Mouse (Mus musculus) erythroblast, adult 5-6 weeks (primary cell): ENCODE data around the gene Marveld2. TPM values are rescaled to one million over a fixed set of nuclear protein-coding genes. Genes with fewer than 3 reads are reported as not detected.
A peak's percentile ranks its signal among the peaks of the same experiment; 100 is the strongest.

Experiments used
- ATAC-seq: replicated peaks from 2 replicates; pipeline ENCODE4 v1.8.0; 2016; ENCODE audit warnings: moderate number of reproducible peaks, mild to moderate bottlenecking, moderate TSS enrichment, inconsistent platforms; ENCODE audit not compliant: poor library complexity, low FRiP score, severe bottlenecking
- total RNA-seq, 2 experiments: library from RNA; stranded (forward) in 1 of 2; stranded (reverse) in 1 of 2; fragments of 150-400 nt in 1 of 2; fragments of 200-764, 138-1000 nt in 1 of 2; gene quantifications; 2 replicates each; pipeline versions ENCODE4 v1.2.3 to v1.2.4; 2015 to 2017; ENCODE audit warnings: low replicate concordance in 2 of 2

Gene Marveld2
- total RNA-seq (2015; ENCODE audit: low replicate concordance) (0.63 TPM in 1 of 2 replicates, not detected in the other), total RNA-seq (2017; ENCODE audit: low replicate concordance) (0.26 TPM in 1 of 2 replicates, not detected in the other)

DNA sequence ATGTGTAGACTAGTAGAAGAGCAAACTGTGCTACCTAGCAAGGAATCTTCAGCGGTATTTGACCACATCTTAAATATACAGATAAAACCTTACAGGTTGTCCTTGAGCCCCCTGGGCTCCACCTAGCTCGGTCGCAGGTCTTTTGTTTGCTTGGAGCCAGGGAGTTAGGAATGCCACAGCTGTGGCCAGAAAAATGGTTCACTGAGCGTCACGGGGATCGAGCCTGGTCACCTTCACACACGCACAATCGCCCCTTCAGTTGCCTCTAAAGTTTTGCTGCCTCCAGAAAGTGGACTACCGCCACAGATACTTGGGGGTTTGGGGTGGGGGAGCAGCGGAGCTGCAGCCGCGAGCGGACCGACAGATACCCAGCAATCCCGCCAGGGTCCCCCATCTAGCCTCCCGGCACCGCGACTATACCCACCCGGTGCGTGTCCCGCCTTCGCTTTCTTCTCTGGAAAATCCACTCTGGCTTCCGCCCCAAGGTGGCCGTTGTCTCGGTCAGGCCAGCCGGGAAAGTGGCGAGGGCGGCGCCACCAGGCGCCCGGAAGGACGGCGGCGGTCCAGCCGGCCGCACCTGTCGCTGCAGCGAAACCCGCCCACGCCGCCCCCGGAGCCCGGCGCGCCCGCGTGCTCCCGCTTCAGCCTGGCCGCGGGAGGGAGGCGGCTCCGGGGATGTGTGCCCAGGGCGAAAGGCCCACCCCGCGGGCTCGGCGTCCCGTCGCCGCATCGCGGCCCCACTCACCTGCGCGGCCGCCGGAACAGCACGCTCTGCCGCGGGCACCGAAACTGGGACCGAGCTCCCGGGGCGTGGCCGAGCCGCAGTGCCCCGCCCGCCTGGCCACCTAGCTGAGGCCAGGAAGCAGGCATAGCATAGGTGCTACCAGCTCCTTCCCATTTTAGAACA, at the start of gene Marveld2:
Marveld2 (minus strand) TSS at position 791 of the 907 bp plus-strand sequence.
- ATAC-seq = peak; percentile 90

DNA sequence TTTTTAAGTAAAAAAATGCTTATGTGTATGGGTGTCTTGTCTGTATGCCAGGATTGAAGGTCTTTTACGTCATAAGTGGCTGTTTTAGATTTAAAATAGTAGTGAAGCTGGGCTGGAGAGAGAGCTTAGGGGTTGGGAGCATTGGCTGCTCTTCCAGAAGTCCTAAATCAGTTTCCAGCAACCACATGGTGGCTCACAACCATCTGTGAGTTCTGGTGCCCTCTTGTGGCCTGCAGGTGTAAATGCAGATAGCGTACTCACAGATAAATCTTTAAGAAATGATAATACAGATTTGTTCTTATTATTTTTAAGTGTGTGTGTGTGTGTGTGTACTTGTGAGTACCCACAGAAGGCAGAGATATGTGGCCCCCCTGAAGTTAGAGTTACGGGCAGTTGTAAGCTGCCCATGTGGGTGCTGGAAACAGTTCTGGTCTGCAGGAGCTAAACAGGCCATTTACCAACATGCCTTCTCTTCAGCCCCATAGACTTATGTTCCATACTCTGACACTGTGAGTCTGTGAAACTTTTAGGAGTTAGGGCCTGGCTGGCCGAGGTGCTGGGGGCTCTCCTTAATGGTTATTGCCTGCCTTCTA, 43.2 kb upstream of the Marveld2 start:
- peak; percentile 68 for ATAC-seq

DNA sequence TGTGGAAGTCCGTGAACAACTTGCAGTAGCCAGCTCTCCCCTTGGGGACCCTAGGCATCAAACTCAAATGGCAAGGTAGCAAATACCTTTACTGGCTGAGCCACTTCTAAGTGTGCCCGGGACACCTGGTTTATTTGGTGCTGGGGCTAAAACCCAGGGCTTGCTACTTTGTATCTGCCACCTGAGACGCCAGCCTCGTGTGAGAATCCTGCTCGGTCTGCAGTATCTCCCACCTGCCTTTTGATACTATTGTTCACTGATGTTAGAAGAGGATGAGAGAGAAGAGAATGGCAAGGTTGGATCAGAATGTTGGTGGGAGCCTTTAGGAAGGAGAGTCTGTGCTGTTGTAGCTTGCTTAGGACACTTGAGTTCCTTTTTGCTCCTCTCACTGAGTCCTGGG, 41.3 kb upstream of the Marveld2 start:
- no peak for ATAC-seq

DNA sequence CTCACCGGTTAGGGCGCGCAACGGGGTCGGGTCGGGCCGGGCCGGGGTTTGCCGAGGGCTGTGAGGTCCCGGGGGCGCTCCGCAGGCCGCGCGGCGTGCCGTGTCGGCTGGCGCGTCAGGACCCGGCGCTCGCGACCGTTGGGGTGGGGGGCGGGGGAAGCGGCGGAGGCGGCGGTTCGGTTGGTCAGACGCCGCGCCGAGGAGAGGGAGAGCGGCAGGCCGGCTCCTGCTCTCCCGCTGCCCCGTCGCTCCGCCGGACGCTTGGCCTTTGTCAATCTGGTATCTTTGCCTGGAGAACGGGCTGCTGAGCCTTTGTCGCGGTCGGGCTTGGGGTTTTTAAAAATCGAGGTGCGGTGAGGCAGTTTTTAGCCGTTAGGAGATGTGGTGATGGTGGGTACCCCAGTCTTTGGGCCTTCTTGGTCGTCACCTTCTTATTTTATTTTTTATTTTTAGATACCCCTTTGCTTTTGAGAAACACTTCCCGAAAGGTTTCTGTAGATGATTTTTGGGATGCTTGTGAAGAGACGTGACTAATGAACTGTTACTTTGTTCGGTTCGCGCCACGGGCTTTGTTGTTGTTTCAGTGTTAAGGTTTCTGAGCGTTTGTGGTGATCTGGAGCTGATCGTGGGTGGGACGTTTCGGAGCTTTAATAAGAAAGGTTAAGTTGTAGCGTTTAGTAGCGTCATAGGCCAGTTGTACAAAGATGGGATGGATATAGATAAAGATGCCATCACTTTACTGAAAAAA, 34.8 kb upstream of the Marveld2 start, which contains the start of gene Taf9:
Taf9 (plus strand) TSS at position 141 of the 748 bp plus-strand sequence.
- peak; percentile 42 for ATAC-seq

DNA sequence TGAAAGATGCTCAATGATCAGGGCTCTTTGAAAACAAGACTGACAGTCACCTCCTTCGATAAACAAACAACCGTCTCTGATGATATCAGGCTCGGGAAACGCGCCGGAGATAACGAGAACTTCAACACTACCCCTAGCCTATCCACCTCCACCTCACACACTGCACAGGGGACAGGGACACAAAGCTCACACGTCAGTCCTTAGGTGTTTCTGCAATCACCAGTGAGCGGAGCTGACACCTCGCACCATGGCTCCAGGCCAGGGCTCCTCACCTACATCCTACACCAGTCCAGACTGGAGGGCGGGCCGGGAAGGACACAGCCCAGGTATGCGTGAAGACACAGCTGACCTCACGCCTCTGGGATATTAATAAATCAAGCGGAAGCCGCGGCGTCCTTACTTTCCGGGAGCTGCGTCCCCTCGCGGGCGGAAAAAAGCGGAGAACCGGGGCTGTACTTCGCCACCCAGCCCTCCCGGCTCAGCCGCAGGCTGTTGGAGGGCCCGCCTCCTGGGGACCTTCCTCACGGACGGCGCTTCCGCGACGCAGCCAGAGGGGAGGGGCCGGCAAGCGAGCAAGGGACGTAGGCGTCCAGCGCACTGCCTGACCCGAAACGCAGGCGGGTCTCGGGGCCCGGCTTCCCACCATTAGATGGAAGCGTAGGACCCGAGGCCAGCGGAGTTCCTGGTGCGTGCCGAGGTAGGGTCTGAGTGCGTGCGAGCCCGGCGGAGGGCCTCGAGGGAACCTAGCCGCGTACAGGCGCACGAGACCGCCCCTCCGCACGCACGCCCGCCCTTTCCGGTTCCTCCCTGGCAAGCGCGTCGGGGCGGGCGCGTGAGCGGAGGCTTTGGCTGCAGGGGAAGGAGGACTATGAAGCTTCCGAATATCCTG, 34.0 kb upstream of the Marveld2 start, which contains the start of the genes Ak6 and Rad17:
Ak6 (plus strand) TSS at position 430 of the 889 bp plus-strand sequence.
Rad17 (minus strand) TSS at position 502 of the 889 bp plus-strand sequence.
- ATAC-seq = peak; percentile 97

DNA sequence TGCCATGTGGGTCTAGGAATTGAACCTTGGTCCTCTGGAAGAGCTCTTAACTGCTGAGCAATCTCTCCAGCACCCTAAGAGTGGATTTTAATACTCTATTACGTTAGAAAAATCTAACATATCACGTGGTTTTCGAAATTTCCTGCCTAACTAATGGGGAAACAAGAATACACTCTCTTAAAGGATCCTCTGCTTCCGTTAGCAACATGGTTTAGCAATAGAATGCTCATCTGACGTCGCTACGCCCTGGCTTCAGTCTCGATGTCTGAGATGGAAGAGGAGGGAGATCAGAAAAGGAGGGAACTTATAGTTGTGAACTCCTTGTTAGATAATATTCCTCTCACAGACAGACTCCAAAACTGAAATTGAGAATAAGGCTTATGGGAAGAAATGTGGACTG, 31.5 kb upstream of the Marveld2 start:
- no peak for ATAC-seq

DNA sequence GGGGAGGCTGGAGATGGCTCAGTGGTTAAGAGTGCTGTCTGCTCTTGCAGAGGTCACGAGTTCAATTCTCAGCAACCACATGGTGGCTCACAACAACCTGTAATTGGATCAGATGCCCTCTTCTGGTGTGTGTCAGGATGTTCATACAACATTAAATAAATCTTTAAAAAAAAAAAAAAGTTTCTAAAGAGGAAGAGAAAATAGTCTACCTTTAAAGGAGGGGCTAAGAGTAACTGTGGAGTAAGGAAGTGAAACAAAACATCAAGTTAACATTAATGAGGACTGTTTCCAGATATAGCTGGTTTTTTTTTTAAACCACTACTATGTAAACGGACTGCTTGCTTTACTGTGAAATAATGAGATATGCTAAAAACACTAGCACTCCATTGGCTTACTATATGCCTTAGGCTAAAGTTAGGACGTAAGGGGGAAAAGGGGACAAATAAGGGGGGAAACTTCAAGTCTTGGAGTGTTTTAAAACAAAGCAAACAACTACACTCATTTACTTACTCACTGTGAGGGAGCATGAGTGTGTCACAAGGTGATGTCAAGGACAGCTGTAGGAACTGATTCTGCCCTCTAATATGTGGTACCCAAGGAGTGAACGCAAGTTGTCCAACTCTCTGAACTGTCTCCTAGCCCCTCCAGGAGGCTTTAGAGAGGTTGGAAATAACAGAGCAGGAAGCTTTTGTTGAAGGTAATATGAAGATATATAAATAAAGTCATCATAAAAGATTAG, 25.9 kb upstream of the Marveld2 start:
- no peak for ATAC-seq

DNA sequence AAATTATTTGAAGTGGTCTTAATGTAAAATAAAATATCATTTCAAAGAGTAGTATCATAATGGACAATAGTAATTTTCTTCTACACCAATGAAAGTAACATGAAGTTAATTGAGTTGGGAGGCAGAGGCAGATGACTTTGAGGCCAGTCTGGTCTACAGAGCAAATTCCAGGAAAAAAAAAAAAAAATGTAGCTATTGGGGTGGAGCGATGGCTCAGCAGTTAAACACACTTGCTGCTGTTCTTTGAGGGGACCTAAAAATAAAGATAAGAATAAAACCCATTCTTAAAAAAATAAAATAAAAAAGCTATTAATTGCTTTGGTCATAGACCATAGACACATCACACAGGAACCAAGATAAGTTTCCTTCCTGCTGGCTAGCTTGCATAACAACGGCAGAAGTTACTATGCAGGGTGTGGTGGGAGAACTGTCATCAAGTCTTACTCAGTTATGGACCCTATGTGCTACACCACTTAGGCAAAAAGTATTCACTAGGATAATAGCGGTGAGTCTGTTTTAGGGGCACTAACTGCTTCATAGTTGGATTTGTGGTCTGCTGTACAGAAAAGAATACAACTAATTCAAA, 17.4 kb upstream of the Marveld2 start:
- no peak for ATAC-seq

DNA sequence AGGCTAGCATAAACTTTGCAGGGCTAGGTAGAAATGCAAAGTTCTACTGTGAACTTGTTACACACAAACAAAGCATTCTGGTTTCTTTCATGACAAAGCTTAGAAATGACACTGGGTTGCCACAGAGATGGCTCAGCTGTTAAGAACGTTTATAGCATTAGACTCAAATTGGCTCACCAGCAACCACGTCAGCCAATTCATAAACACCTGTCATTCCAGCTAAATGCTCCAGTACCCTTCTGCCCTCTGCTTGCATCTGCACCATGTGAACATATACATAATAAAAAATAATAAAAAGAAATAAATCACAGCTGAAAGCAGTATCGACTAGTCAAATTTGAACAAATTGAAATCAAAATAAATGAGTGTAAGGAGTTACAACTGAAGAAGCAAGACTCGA, 5.5 kb upstream of the Marveld2 start:
- no peak for ATAC-seq

DNA sequence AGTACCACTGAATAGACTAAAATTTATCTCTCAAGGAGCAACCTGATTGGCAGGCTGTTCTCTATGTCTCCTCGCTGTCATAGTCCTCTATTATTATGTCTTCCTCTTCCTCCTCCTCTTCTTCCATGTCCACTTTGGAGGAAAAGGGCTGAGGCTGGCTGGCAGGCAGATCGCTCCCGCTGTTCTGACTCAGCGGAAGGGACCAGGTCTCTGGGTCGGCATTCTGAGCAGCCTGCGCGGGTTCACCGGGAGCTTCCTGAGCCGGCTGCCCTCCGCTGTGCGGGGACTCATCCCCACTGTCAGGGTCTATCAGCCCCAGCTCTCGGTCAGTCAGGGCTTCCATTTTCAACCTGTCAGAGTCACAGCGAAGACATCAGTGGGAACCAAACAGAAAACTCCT, 812 bp upstream of the Marveld2 start:
- no peak for ATAC-seq

DNA sequence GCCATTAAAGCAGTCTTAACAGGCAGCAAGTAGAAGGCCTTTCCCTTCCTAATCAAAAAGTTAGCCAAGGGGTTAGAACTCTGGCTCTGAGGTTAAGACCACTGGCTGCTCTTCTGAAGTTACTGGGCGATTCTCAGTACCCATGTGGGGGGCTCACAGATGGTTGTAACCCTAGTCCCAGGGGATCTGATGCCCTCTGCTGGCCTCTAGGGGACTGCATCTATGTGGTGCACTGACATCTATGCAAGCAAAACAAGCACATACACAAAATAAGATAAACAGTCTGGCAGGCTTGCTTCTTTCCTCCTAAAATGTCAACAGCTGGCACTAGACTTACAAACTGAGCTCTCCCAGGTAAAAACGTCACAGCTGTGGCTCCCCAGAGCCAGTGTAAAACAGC, 3.9 kb downstream of the Marveld2 start:
- ATAC-seq = no peak

DNA sequence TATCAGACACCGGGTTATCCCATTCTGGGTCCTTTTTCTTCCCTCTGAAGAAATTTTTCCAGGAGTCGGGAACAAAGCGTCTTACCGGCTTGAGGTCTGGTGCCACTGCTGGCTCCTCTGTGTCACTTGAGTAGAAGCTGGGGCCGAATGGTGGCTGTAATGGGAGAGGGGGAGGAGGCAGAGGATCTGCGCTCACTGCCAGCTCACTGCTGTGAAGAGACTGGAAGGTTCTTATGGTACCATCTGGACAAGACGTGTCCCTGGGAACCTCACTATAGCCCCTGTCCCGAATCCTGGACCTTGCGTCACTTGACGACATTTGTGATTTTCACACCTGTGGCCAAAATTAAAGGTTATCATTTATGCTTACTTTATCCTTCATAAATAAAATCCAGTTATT, 4.5 kb downstream of the Marveld2 start:
- no peak for ATAC-seq

DNA sequence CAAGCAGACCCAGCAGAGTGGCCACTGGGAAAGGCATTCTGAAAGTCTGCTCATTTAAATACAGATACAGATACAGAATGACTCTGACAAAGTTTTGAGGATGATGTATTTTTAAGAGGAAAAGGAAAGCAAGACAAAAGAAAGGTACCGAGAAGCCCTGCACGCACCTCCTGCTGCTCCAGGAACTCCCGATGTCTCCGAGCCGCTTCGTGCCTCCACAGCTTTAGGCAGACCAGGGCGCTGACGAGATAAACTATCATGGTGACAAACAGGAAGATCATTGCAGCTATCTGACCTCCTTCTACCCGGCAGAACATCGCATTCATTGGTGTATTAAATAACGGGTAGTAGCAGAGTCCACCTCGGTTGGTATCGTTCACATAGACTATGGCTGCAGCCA, 5.5 kb downstream of the Marveld2 start:
- no peak for ATAC-seq

DNA sequence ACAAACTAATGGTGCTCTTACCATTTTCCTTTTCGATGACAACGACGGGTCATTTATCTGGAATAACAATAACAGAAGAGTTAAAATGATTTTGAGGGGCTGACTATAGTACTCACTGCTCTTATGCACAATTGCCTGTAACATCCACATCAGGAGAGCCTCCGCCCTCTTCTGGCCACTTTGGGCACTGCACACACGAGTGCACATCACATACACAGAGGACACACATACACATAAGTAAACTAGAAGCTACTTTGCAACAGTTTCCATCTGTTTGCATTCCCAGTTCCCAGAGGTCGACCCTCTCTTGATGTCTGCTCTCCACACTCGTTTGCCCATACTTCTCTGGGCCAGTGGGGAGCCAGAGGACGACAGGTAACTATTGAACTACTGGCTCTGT, 9.0 kb downstream of the Marveld2 start:
- no peak for ATAC-seq

DNA sequence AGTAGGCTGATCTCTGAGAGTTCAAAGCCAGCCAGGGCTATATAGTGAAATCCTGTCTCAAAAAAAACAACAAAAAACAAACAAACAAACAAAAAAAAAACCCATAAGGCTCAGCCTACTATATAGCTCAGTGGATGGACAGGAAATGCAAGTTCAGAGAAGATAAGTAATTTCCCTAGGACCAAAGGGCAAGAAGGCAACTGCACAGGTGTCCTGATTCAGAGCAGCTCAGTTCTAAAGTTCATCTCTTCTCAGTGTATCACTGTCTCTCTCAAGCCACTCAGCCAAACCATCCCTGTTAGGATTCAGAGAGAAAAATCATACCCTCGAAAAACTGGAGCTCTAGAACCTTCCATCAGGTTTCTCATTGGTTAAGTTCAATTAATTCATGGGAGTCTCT, 10.9 kb downstream of the Marveld2 start:
- ATAC-seq = no peak

DNA sequence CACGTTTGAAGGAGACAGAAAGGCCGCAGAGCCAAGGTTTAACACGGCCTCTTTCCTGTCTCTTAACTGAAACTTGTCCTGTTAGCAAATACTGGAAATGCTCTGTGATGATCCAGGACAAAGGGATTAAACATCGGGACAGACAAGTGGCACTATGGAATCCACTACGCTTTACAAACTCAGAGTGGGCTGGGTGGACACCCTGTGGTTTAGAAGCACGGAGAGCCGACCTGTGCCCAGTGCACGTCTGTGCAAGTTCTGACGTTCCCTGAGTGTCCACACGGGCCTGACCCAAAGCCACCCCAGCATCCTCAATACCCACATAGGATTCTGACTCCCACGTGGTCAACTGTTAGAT, 13.1 kb downstream of the Marveld2 start:
- no peak for ATAC-seq

DNA sequence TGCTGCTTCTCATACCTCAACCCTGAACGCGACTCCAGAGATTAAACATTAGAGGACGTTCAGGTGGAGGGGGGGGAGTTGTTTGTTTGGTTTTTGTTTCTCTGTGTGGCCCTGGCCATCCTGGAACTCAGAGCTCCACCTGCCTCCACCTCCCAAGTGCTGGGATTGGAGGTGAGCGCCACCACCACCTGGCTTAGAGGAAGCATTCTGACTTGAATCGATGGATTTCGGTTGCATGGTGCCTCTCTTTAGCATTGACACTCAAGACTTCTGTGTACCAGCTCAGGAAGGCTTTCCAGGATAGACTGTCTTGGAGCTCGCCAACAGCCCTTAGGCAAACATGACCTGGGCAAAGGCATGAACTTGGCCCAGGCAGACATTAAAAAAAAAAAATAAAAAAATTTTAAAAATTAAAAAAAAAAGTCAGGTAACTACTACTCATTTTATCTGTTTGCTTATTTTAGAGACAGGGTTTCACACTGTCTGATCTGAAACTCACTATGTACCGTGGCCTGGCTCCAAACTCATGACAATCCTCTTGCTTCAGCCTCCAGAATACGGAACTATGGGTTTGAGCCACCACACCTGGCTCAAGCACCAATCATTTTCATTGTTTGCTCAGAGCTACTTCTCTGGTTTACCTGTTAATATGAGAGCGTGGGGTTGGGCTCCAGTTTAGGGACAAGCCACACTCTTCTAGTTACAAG, 13.6 kb downstream of the Marveld2 start:
- ATAC-seq = no peak
